Mouse (Mus musculus) skeletal muscle tissue, adult 2 months (tissue): ENCODE results near the gene Kank3.

Source experiments
- DNase-seq: peaks from one replicate; pipeline ENCODE4 v3.0.0-alpha.2; 2012; ENCODE audit warnings: low read depth, low spot score

Gene Kank3

GRCm38 (mm10) chr17:33810334-33811141, at the start of gene Kank3:
Gene Kank3, plus strand, starts transcription at chr17:33810519.
- peak; percentile 90 for DNase-seq

GRCm38 (mm10) chr17:33766389-33766788, 43.9 kb upstream of the Kank3 start:
- DNase-seq = no peak

GRCm38 (mm10) chr17:33771617-33772016, 38.7 kb upstream of the Kank3 start:
- no peak for DNase-seq

- no peak for DNase-seq
Observed at GRCm38 (mm10) chr17:33773426-33773825, 36.9 kb upstream of the Kank3 start.

- DNase-seq = no peak
Observed at GRCm38 (mm10) chr17:33773871-33774572, 36.3 kb upstream of the Kank3 start.

GRCm38 (mm10) chr17:33774573-33775155, 35.7 kb upstream of the Kank3 start:
- no peak for DNase-seq

- no peak for DNase-seq
Observed at GRCm38 (mm10) chr17:33775287-33775686, 35.0 kb upstream of the Kank3 start.

GRCm38 (mm10) chr17:33779271-33779966, 30.9 kb upstream of the Kank3 start:
- peak; percentile 94 for DNase-seq

- DNase-seq = no peak
Observed at GRCm38 (mm10) chr17:33779967-33780295, 30.4 kb upstream of the Kank3 start.

GRCm38 (mm10) chr17:33780431-33780830, 29.9 kb upstream of the Kank3 start:
- DNase-seq = no peak

GRCm38 (mm10) chr17:33781124-33781977, 29.0 kb upstream of the Kank3 start, which contains the start of gene Angptl4:
Gene Angptl4, minus strand, starts transcription at chr17:33781830.
- DNase-seq = peak; percentile 80

GRCm38 (mm10) chr17:33782067-33782466, 28.3 kb upstream of the Kank3 start:
- DNase-seq = no peak

GRCm38 (mm10) chr17:33783408-33783807, 26.9 kb upstream of the Kank3 start:
- peak; percentile 84 for DNase-seq

GRCm38 (mm10) chr17:33784939-33785338, 25.4 kb upstream of the Kank3 start:
- DNase-seq = no peak

GRCm38 (mm10) chr17:33786375-33786774, 23.9 kb upstream of the Kank3 start:
- no peak for DNase-seq

- DNase-seq = no peak
Observed at GRCm38 (mm10) chr17:33788732-33789131, 21.6 kb upstream of the Kank3 start.

- no peak for DNase-seq
Observed at GRCm38 (mm10) chr17:33798306-33798705, 12.0 kb upstream of the Kank3 start.

- no peak for DNase-seq
Observed at GRCm38 (mm10) chr17:33799277-33799676, 11.0 kb upstream of the Kank3 start.

GRCm38 (mm10) chr17:33802221-33802620, 8.1 kb upstream of the Kank3 start:
- DNase-seq = no peak

- no peak for DNase-seq
Observed at GRCm38 (mm10) chr17:33804205-33804604, 6.1 kb upstream of the Kank3 start.

GRCm38 (mm10) chr17:33804745-33805144, 5.6 kb upstream of the Kank3 start:
- DNase-seq = no peak
